Mouse (Mus musculus): ENCODE measurements around the gene Errfi1.

DNA sequence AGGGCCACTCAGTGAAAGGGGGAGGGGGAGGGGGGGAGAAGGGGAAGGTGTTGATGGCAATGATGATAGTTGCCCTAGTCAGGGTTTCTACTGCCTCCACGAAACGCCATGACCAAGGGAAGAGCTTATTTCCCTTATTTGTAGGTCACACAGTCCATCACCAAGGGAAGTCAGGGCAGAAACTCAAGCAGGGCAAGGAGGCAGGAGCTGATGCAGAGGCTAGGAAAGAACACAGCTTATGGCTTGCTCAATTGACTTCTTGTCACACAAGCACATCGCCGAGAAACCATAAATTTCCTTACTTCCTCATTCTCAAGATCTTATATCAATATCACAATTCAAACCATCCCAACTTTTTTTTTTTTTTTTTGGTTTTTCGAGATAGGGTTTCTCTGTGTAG is 37.6 kb downstream of the Errfi1 start:
- TF ChIP-seq POLR2A (IDR thresholded peaks at IDR 0.05; ENCODE audit: control insufficient read depth, extremely low read depth, insufficient read depth, low read length, poor library complexity) (no peak), CTCF (IDR thresholded peaks at IDR 0.05; ENCODE audit: borderline replicate concordance, control insufficient read depth, extremely low read depth, insufficient read depth, low read length, poor library complexity) (no peak)
